Comparison of ENCODE assay signal across 28 mouse cellular contexts in genomic region chr13:18439858-18440257, GRCm38 (mm10). TPM values are rescaled to one million over a fixed set of nuclear protein-coding genes. Genes with fewer than 3 reads are reported as not detected.
"Had no signal": no experiment of that assay in that cellular context is flagged by ENCODE, and none has a peak within 500 bp of the region (broad histone marks: within the 10 kb centered on the region; RNA-seq: fewer than 3 reads in every experiment).

No protein-coding gene starts in this region.

- H3K36me3 ChIP-seq: embryonic facial prominence, embryonic 10.5 days; embryonic facial prominence, embryonic 12.5 days; embryonic facial prominence, embryonic 13.5 days; embryonic facial prominence, embryonic 15.5 days; forebrain, embryonic 10.5 days; forebrain, embryonic 12.5 days; forebrain, embryonic 15.5 days had no signal

- H3K4me2 ChIP-seq: embryonic facial prominence, embryonic 12.5 days; embryonic facial prominence, embryonic 13.5 days; embryonic facial prominence, embryonic 15.5 days; forebrain, embryonic 12.5 days; forebrain, embryonic 13.5 days; forebrain, embryonic 15.5 days had no signal

- H3K9ac ChIP-seq: embryonic facial prominence, embryonic 12.5 days; embryonic facial prominence, embryonic 13.5 days; embryonic facial prominence, embryonic 15.5 days; forebrain, embryonic 12.5 days; forebrain, embryonic 13.5 days; forebrain, embryonic 15.5 days; forebrain, postnatal 0 days had no signal

- H3K4me1 ChIP-seq: embryonic facial prominence, embryonic 10.5 days; embryonic facial prominence, embryonic 12.5 days; embryonic facial prominence, embryonic 13.5 days; embryonic facial prominence, embryonic 15.5 days; forebrain, embryonic 10.5 days; forebrain, embryonic 12.5 days; forebrain, embryonic 13.5 days; forebrain, embryonic 15.5 days had no signal

- H3K4me3 ChIP-seq: embryonic facial prominence, embryonic 10.5 days; embryonic facial prominence, embryonic 12.5 days; embryonic facial prominence, embryonic 13.5 days; embryonic facial prominence, embryonic 15.5 days; erythroblast, embryonic 14.5 days; forebrain, embryonic 10.5 days; forebrain, embryonic 12.5 days; forebrain, embryonic 13.5 days; forebrain, embryonic 15.5 days; gastrocnemius, adult 2 months had no signal

- ATAC-seq: forebrain, embryonic 13.5 days; forebrain, embryonic 14.5 days; forebrain, embryonic 15.5 days; forebrain, embryonic 16.5 days; forebrain, postnatal 0 days had no signal

- DNase-seq: cerebellum, adult 18-20 months; cerebellum, adult 2 months; cerebellum, adult 8-10 months; cerebellum, adult 9-10 months; cerebellum, adult 9-11 months; cerebellum, postnatal 10 days; cerebellum, postnatal 14 days; cerebellum, postnatal 25 days; cerebellum, postnatal 36 days; embryo, embryonic 11 days; forebrain, postnatal 0 days; gastrocnemius, adult 2 months; gastrocnemius, postnatal 10 days; gastrocnemius, postnatal 14 days; gastrocnemius, postnatal 25 days; gastrocnemius, postnatal 36 days; heart, adult 11 months had no signal

- H3K9me3 ChIP-seq: embryonic facial prominence, embryonic 10.5 days; embryonic facial prominence, embryonic 12.5 days; embryonic facial prominence, embryonic 13.5 days; embryonic facial prominence, embryonic 15.5 days; forebrain, embryonic 10.5 days; forebrain, embryonic 12.5 days; forebrain, embryonic 13.5 days; forebrain, embryonic 15.5 days had no signal

- H3K27ac ChIP-seq: embryonic facial prominence, embryonic 10.5 days; embryonic facial prominence, embryonic 12.5 days; embryonic facial prominence, embryonic 13.5 days; embryonic facial prominence, embryonic 15.5 days; forebrain, embryonic 10.5 days; forebrain, embryonic 12.5 days; forebrain, embryonic 13.5 days; forebrain, embryonic 15.5 days; gastrocnemius, adult 2 months had no signal

- H3K27me3 ChIP-seq: embryonic facial prominence, embryonic 12.5 days; embryonic facial prominence, embryonic 13.5 days; embryonic facial prominence, embryonic 15.5 days; forebrain, embryonic 12.5 days; forebrain, embryonic 13.5 days; forebrain, embryonic 15.5 days had no signal

RNA-seq across cellular contexts. Expression of gene Pou6f2, which starts 42.4 kb away (rescaled TPM):
- polyA plus RNA-seq: erythroblast, embryonic 14.5 days had no signal
